Mouse (Mus musculus) lung, postnatal 0 days (tissue): Measurements from ENCODE around the gene Alg3.

Source experiments
- CTCF ChIP-seq: IDR thresholded peaks from 2 replicates; pipeline ENCODE4 v1.5.1; 2016; ENCODE audit warnings: antibody characterized with exemption, mild to moderate bottlenecking
- EP300 ChIP-seq: IDR thresholded peaks from 2 replicates; pipeline ENCODE4 v1.6.1; 2016; ENCODE audit warnings: antibody characterized with exemption, mild to moderate bottlenecking, control low read depth

DNA sequence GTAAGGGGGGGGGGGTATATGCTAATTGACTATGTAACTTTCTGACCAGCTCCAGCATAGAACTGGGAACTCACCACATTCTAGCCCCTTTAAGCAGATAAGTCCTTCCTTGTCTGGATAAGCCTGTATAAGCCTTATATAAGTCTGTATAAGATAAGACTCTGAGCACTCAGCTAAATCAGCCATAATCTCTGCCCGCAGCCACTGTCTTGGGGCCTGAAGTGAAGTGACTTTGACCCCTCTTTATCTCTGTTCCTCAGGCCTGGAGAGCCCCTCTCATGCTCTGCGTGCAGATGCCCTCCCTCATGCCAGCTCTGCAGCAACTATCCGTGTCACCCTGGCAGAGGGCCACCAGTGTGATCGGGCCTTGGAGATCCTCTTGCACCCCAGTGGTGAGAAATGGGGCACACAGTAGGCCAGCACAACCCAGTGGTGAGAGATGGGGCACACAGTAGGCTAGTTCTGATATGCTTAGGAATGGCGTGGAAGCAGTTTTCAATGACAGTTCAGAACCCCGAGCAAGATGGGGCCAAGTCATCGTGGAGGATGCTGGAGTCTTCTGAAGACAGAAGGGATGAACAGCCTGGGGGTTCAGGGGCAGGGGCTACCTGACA lies 16.4 kb downstream of the Alg3 start:
- TF ChIP-seq CTCF (no peak), EP300 (no peak)
